Mouse (Mus musculus) neural tube, embryonic 12.5 days (tissue): ENCODE data around the gene Gm11555. TPM values are rescaled to one million over a fixed set of nuclear protein-coding genes. Genes with fewer than 3 reads are reported as not detected.
"Not testable (repeated sequence)": the region's sequence is repeated elsewhere in the genome, so short reads cannot be mapped to it uniquely, and the experiment has no call there.

ENCODE experiments used
- ATAC-seq: fragments of 200-750 bp; cut with Nextera tagmentation; 2 replicates; pipeline ENCODE4 v1.8.0; 2017; ENCODE audit warnings: low read depth, mild to moderate bottlenecking, moderate TSS enrichment, moderate library complexity; ENCODE audit not compliant: low FRiP score
- H3K27ac ChIP-seq: fragments of 300-500 bp; sonication (generic); 2 replicates; pipeline ENCODE4 v1.5.1; 2016
- H3K27me3 ChIP-seq: fragments of 300-500 bp; sonication (generic); replicated peaks from 2 replicates; pipeline ENCODE4 v1.6.1; 2016; ENCODE audit warnings: mild to moderate bottlenecking
- H3K36me3 ChIP-seq: fragments of 300-500 bp; sonication (generic); 2 replicates; pipeline ENCODE4 v1.6.1; 2016; ENCODE audit warnings: mild to moderate bottlenecking
- H3K4me1 ChIP-seq: fragments of 300-500 bp; sonication (generic); 2 replicates; pipeline ENCODE4 v1.6.1; 2016
- H3K4me2 ChIP-seq: fragments of 300-500 bp; sonication (generic); replicated peaks from 2 replicates; pipeline ENCODE4 v1.6.1; 2016; ENCODE audit warnings: mild to moderate bottlenecking
- H3K4me3 ChIP-seq: fragments of 300-500 bp; sonication (generic); 2 replicates; pipeline ENCODE4 v1.5.1; 2016
- H3K9ac ChIP-seq: fragments of 300-500 bp; sonication (generic); 2 replicates; pipeline ENCODE4 v1.6.1; 2016; ENCODE audit warnings: mild to moderate bottlenecking
- H3K9me3 ChIP-seq: fragments of 300-500 bp; sonication (generic); 2 replicates; pipeline ENCODE4 v1.6.1; 2016; ENCODE audit warnings: mild to moderate bottlenecking
- whole genome bisulfite sequencing: fragments of 180-500 bp; shearing (Covaris S2); methylation state at CpG from one replicate; pipeline ENCODE4 v1.1.7; 2016; 5-methylcytosine and 5-hydroxymethylcytosine counted together
- polyA plus RNA-seq: library from polyadenylated mRNA; unstranded; fragments of >200 nt; fragmentation: Nextera tagmentation; extraction: Ambion mirVana; gene quantifications from 2 replicates; pipeline ENCODE4 v1.2.1, GENCODE M21; 2016

Gm11555 gene
- polyA plus RNA-seq, 1 experiment from 2014 or later, result not detected

GRCm38 (mm10) chr11:99637086-99637485 lies 12.9 kb downstream of the Gm11555 start:
- no peak overlapping the region for H3K9ac ChIP-seq
- no peak overlapping the region for H3K4me3 ChIP-seq
- H3K4me1 ChIP-seq, result no peaks in the 10 kb centered on the region
- H3K9me3 ChIP-seq, result no peaks in the 10 kb centered on the region
- H3K27me3 ChIP-seq, result no peaks in the 10 kb centered on the region
- no peak overlapping the region for H3K4me2 ChIP-seq
- H3K27ac ChIP-seq, result no peak overlapping the region
- WGBS, result 73% methylated on average over 1 of the region's 1 CpGs
- no peak for ATAC-seq
- no peaks in the 10 kb centered on the region for H3K36me3 ChIP-seq

GRCm38 (mm10) chr11:99634653-99635134 lies 15.3 kb downstream of the Gm11555 start, which contains the start of gene Krtap4-2:
Krtap4-2 (minus strand) TSS chr11:99635084.
- no peak within 1 kb of the TSS for H3K4me2 ChIP-seq
- H3K27me3 ChIP-seq, result no peaks in the 10 kb centered on the region
- no peaks in the 10 kb centered on the region for H3K9me3 ChIP-seq
- no peak within 1 kb of the TSS for H3K4me3 ChIP-seq
- H3K36me3 ChIP-seq, result no peaks in the 10 kb centered on the region
- H3K27ac ChIP-seq, result no peak within 1 kb of the TSS
- no peaks in the 10 kb centered on the region for H3K4me1 ChIP-seq
- WGBS, result 32% methylated on average over 8 of the region's 8 CpGs
- no peak within 1 kb of the TSS for H3K9ac ChIP-seq
- ATAC-seq, result no peak

GRCm38 (mm10) chr11:99633293-99633692 lies 16.7 kb downstream of the Gm11555 start:
- no peak overlapping the region for H3K4me3 ChIP-seq
- no peaks in the 10 kb centered on the region for H3K36me3 ChIP-seq
- no peak overlapping the region for H3K4me2 ChIP-seq
- no peaks in the 10 kb centered on the region for H3K9me3 ChIP-seq
- H3K27ac ChIP-seq, result no peak overlapping the region
- no peaks in the 10 kb centered on the region for H3K4me1 ChIP-seq
- H3K9ac ChIP-seq, result no peak overlapping the region
- H3K27me3 ChIP-seq, result no peaks in the 10 kb centered on the region
- 81% methylated on average over 2 of the region's 2 CpGs for WGBS
- ATAC-seq, result no peak

DNA sequence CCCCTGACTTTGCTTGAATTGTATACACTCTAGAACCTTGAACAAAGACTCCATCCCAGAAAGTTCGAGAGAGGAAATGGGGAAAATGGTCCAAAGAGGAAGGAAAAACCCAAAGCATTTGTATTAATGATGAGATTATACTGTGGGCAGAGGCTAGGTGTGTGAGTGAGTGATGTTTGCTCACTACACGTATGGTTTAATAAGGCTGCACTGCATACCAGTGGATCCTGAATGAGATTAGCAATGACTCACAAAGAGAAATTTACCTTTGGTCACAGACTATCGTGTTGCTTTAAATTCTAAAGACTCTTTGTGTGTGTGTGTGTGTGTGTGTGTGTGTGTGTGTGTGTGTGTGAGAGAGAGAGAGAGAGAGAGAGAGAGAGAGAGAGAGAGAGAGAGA lies 19.1 kb downstream of the Gm11555 start:
- 86% methylated on average over 3 of the region's 3 CpGs for WGBS
- no peak overlapping the region for H3K27ac ChIP-seq
- ATAC-seq, result no peak
- no peaks in the 10 kb centered on the region for H3K27me3 ChIP-seq
- H3K9ac ChIP-seq, result no peak overlapping the region
- H3K4me1 ChIP-seq, result no peaks in the 10 kb centered on the region
- H3K4me3 ChIP-seq, result no peak overlapping the region
- H3K36me3 ChIP-seq, result no peaks in the 10 kb centered on the region
- no peak overlapping the region for H3K4me2 ChIP-seq
- H3K9me3 ChIP-seq, result no peaks in the 10 kb centered on the region

- H3K9ac ChIP-seq, result no peak within 1 kb of the TSS
- ATAC-seq, result no peak
- H3K4me2 ChIP-seq, result no peak within 1 kb of the TSS
- H3K27ac ChIP-seq, result no peak within 1 kb of the TSS
- H3K27me3 ChIP-seq, result no peaks in the 10 kb centered on the region
- no peaks in the 10 kb centered on the region for H3K4me1 ChIP-seq
- WGBS, result 88% methylated on average over 4 of the region's 4 CpGs
- no peaks in the 10 kb centered on the region for H3K9me3 ChIP-seq
- H3K36me3 ChIP-seq, result no peaks in the 10 kb centered on the region
- no peak within 1 kb of the TSS for H3K4me3 ChIP-seq
Measured at GRCm38 (mm10) chr11:99628138-99628537, 21.9 kb downstream of the Gm11555 start, which contains the start of gene Krtap4-1. Krtap4-1 (minus strand) TSS chr11:99628238.

DNA sequence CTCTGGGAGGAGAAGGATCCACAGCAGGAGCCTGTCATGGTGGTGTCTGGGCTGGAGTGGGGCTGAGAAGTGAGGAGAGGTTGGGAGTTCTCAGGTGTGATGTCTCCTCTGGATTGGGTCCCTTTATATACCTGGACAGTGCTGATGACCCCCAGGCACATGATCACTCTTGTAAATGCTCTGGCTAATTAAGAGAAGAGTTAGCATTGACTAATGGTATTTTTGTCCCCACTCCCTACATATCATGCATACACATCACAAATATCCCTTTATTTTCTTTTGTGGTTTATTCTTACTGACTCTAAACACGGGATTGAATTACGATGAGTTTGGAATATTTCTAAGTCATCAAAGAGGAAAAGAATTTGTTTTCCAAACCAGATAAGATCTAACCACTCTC lies 29.7 kb downstream of the Gm11555 start, which contains the start of gene Gm11562:
Gm11562 (minus strand) TSS at position 101 of the 400 bp plus-strand sequence.
- no peaks in the 10 kb centered on the region for H3K9me3 ChIP-seq
- H3K36me3 ChIP-seq, result no peaks in the 10 kb centered on the region
- no peak within 1 kb of the TSS for H3K9ac ChIP-seq
- no peak within 1 kb of the TSS for H3K4me2 ChIP-seq
- no peaks in the 10 kb centered on the region for H3K27me3 ChIP-seq
- no peak for ATAC-seq
- 97% methylated on average over 2 of the region's 2 CpGs for WGBS
- no peaks in the 10 kb centered on the region for H3K4me1 ChIP-seq
- no peak within 1 kb of the TSS for H3K27ac ChIP-seq
- no peak within 1 kb of the TSS for H3K4me3 ChIP-seq

- H3K9ac ChIP-seq, result no peak within 1 kb of the TSS
- H3K27ac ChIP-seq, result no peak within 1 kb of the TSS
- 85% methylated on average over 3 of the region's 3 CpGs for WGBS
Measured at GRCm38 (mm10) chr11:99614796-99615363, 35.2 kb downstream of the Gm11555 start, which contains the start of gene Krtap2-4. Krtap2-4 (minus strand) TSS chr11:99614846.

GRCm38 (mm10) chr11:99610089-99610488 lies 39.9 kb downstream of the Gm11555 start, which contains the start of gene Gm11937:
Gm11937 (minus strand) TSS chr11:99610189.
- not testable (repeated sequence) for H3K9me3 ChIP-seq, H3K9ac ChIP-seq, ATAC-seq, H3K4me1 ChIP-seq, H3K4me3 ChIP-seq, H3K27me3 ChIP-seq, H3K4me2 ChIP-seq, H3K36me3 ChIP-seq, H3K27ac ChIP-seq
- whole genome bisulfite sequencing, result 73% methylated on average over 1 of the region's 2 CpGs

More at GRCm38 (mm10) chr11:99614796-99615363, 35.2 kb downstream of the Gm11555 start, which contains the start of gene Krtap2-4:
- Histone ChIP-seq H3K4me2 (no peak within 1 kb of the TSS), H3K4me3 (no peak within 1 kb of the TSS), H3K36me3 (no peaks in the 10 kb centered on the region), H3K9me3 (no peaks in the 10 kb centered on the region), H3K4me1 (no peaks in the 10 kb centered on the region), H3K27me3 (no peaks in the 10 kb centered on the region)
- ATAC-seq, result no peak

GRCm38 (mm10) chr11:99609126-99609525 lies 40.9 kb downstream of the Gm11555 start:
- no peak overlapping the region for H3K4me3 ChIP-seq
- no peaks in the 10 kb centered on the region for H3K27me3 ChIP-seq
- no peak for ATAC-seq
- no peak overlapping the region for H3K9ac ChIP-seq
- no peaks in the 10 kb centered on the region for H3K9me3 ChIP-seq
- H3K4me2 ChIP-seq, result no peak overlapping the region
- WGBS, result 69% methylated on average over 1 of the region's 1 CpGs
- no peaks in the 10 kb centered on the region for H3K36me3 ChIP-seq
- H3K27ac ChIP-seq, result no peak overlapping the region
- H3K4me1 ChIP-seq, result no peaks in the 10 kb centered on the region

DNA sequence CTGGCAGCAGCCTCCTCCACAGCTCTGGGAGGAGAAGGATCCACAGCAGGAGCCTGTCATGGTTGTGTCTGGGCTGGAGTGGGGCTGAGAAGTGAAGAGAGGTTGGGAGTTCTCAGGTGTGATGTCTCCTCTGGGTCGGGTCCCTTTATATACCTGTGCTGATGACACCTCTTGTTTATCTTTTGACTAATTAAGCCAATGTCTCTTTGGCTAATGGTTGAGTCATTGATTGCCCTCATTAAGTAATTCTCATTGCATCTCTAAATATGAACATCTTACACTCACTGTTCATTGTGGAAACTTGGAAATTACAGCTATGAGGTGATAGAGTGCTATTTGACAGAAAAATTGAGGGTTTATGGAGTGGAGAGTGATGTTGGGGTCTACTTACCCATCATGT lies 46.8 kb downstream of the Gm11555 start, which contains the start of gene Gm11938:
Gm11938 (minus strand) TSS at position 101 of the 400 bp plus-strand sequence.
- H3K27ac ChIP-seq, H3K4me1 ChIP-seq, H3K9me3 ChIP-seq, H3K36me3 ChIP-seq, ATAC-seq, H3K27me3 ChIP-seq, H3K4me3 ChIP-seq, H3K9ac ChIP-seq, H3K4me2 ChIP-seq: not testable (repeated sequence)
- 61% methylated on average over 1 of the region's 1 CpGs for WGBS
